Mouse (Mus musculus): ENCODE data around the gene Gtpbp1. TPM values are rescaled to one million over a fixed set of nuclear protein-coding genes. Genes with fewer than 3 reads are reported as not detected.

Gene Gtpbp1
- total RNA-seq, 1 experiment from 2014 or later = 34.7 TPM

GRCm38 (mm10) chr15:79685141-79685641 is 5.5 kb upstream of the Gtpbp1 start:
- no peak for DNase-seq

- no peak for DNase-seq
Measured at GRCm38 (mm10) chr15:79686046-79686869, 4.4 kb upstream of the Gtpbp1 start.

GRCm38 (mm10) chr15:79687175-79687574 is 3.5 kb upstream of the Gtpbp1 start:
- no peak for DNase-seq

GRCm38 (mm10) chr15:79687646-79688267 is 2.9 kb upstream of the Gtpbp1 start, which contains the start of gene Josd1:
Gene Josd1 (minus strand): TSS chr15:79687919.
- peak; percentile 98 for DNase-seq

GRCm38 (mm10) chr15:79688268-79688956 is 2.2 kb upstream of the Gtpbp1 start:
- no peak for DNase-seq

- DNase-seq = no peak
Measured at GRCm38 (mm10) chr15:79689662-79690425, 801 bp upstream of the Gtpbp1 start.

- peak; percentile 53 for DNase-seq
Measured at GRCm38 (mm10) chr15:79691023-79691508, 421 bp downstream of the Gtpbp1 start.

- no peak for DNase-seq
Measured at GRCm38 (mm10) chr15:79692334-79692733, 1.7 kb downstream of the Gtpbp1 start.

- no peak for DNase-seq
Measured at GRCm38 (mm10) chr15:79693740-79694139, 3.1 kb downstream of the Gtpbp1 start.

- no peak for DNase-seq
Measured at GRCm38 (mm10) chr15:79694512-79694911, 3.9 kb downstream of the Gtpbp1 start.

GRCm38 (mm10) chr15:79695516-79695915 is 4.9 kb downstream of the Gtpbp1 start:
- DNase-seq = no peak

- no peak for DNase-seq
Measured at GRCm38 (mm10) chr15:79696508-79696907, 5.9 kb downstream of the Gtpbp1 start.

GRCm38 (mm10) chr15:79697011-79697410 is 6.4 kb downstream of the Gtpbp1 start:
- DNase-seq = no peak

GRCm38 (mm10) chr15:79697558-79698187 is 7.0 kb downstream of the Gtpbp1 start:
- no peak for DNase-seq

- DNase-seq = no peak
Measured at GRCm38 (mm10) chr15:79706603-79707214, 16.1 kb downstream of the Gtpbp1 start.

- no peak for DNase-seq
Measured at GRCm38 (mm10) chr15:79708229-79708822, 17.7 kb downstream of the Gtpbp1 start.

GRCm38 (mm10) chr15:79715646-79716045 is 25.0 kb downstream of the Gtpbp1 start:
- DNase-seq = no peak

GRCm38 (mm10) chr15:79716710-79717109 is 26.1 kb downstream of the Gtpbp1 start:
- DNase-seq = no peak

- DNase-seq = no peak
Measured at GRCm38 (mm10) chr15:79720267-79720666, 29.6 kb downstream of the Gtpbp1 start.

GRCm38 (mm10) chr15:79720796-79721195 is 30.2 kb downstream of the Gtpbp1 start:
- DNase-seq = no peak
